Mouse (Mus musculus) midbrain, embryonic 12.5 days (tissue): ENCODE measurements around the gene Stap2. TPM values are rescaled to one million over a fixed set of nuclear protein-coding genes. Genes with fewer than 3 reads are reported as not detected.

ENCODE experiments used
- ATAC-seq: fragments of 200-750 bp; cut with Nextera tagmentation; 2 replicates; pipeline ENCODE4 v1.8.0; 2017; ENCODE audit warnings: low read depth, moderate TSS enrichment, moderate library complexity; ENCODE audit not compliant: low FRiP score
- H3K27ac ChIP-seq: fragments of 300-500 bp; sonication (generic); replicated peaks from 2 replicates; pipeline ENCODE4 v1.5.1; 2016; ENCODE audit warnings: mild to moderate bottlenecking
- H3K27me3 ChIP-seq: fragments of 300-500 bp; sonication (generic); 2 replicates; pipeline ENCODE4 v1.6.1; 2016; ENCODE audit warnings: mild to moderate bottlenecking
- H3K36me3 ChIP-seq: fragments of 300-500 bp; sonication (generic); 2 replicates; pipeline ENCODE4 v1.6.1; 2016
- H3K4me1 ChIP-seq: fragments of 300-500 bp; sonication (generic); 2 replicates; pipeline ENCODE4 v1.6.1; 2016
- H3K4me2 ChIP-seq: fragments of 300-500 bp; sonication (generic); replicated peaks from 2 replicates; pipeline ENCODE4 v1.6.1; 2016; ENCODE audit warnings: mild to moderate bottlenecking, moderate library complexity
- H3K4me3 ChIP-seq: fragments of 300-500 bp; sonication (generic); 2 replicates; pipeline ENCODE4 v1.5.1; 2016; ENCODE audit warnings: mild to moderate bottlenecking
- H3K9ac ChIP-seq: fragments of 300-500 bp; sonication (generic); replicated peaks from 2 replicates; pipeline ENCODE4 v1.6.1; 2016; ENCODE audit warnings: mild to moderate bottlenecking, moderate library complexity
- H3K9me3 ChIP-seq: fragments of 300-500 bp; sonication (generic); 2 replicates; pipeline ENCODE4 v1.6.1; 2016; ENCODE audit warnings: mild to moderate bottlenecking
- WGBS: fragments of 180-500 bp; shearing (Covaris S2); methylation state at CpG from one replicate; pipeline ENCODE4 v1.1.7; 2016; 5-methylcytosine and 5-hydroxymethylcytosine counted together
- polyA plus RNA-seq: library from polyadenylated mRNA; unstranded; fragments of >200 nt; fragmentation: Nextera tagmentation; extraction: Ambion mirVana; gene quantifications from 2 replicates; pipeline ENCODE4 v1.2.1, GENCODE M21; 2016

Stap2 gene
- 4.7 and 5.7 TPM in 2 replicates for polyA plus RNA-seq

DNA sequence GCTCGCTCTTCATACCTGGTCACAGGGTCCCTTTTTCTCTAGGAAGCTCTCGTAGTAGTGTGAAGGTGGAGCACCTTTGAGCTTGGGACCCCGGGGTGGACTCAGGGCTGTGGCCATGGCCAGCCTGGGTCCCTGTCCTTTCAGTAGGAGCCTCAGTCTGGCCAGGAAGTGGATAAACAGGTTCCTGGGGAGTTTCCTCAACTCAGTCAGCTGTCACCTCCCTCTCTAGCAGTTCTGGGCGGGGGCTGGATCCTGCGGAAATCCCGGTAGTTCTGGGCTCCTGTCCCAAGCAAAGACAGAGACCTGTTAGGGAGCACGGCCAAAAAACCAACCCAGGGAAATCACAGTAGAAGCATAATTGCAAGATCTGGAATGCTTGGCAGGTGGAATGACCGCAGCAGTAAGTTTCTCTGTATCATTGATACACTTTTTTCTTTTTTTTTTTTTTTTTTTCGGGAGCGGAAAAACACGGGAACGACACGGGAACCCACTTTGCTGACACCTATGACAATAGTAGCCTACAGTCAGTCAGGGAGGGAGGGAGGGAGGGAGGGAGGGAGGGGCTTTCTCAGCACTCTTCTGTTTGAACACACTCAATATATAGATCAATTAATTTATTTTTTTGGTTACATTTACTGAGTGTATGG is at the start of gene Stap2, which contains the start of gene Mpnd:
Stap2 (minus strand) TSS at position 170 of the 647 bp plus-strand sequence.
Mpnd (plus strand) TSS at position 297 of the 647 bp plus-strand sequence.
- Histone ChIP-seq H3K4me2 (no peak within 1 kb of the TSS), H3K27ac (no peak within 1 kb of the TSS), H3K9me3 (no peaks in the 10 kb centered on the region), H3K4me3 (no peak within 1 kb of the TSS), H3K27me3 (peaks cover 32% of the 10 kb centered on the region), H3K36me3 (0 out of 2 replicates have a peak, but pooled peaks cover 2% of the 10 kb centered on the region), H3K4me1 (peaks cover 17% of the 10 kb centered on the region), H3K9ac (0 out of 2 replicates have a peak within 1 kb of the TSS, but pooled peaks have one; percentile 34)
- no peak for ATAC-seq
- 66% methylated on average over 13 of the region's 13 CpGs for WGBS

DNA sequence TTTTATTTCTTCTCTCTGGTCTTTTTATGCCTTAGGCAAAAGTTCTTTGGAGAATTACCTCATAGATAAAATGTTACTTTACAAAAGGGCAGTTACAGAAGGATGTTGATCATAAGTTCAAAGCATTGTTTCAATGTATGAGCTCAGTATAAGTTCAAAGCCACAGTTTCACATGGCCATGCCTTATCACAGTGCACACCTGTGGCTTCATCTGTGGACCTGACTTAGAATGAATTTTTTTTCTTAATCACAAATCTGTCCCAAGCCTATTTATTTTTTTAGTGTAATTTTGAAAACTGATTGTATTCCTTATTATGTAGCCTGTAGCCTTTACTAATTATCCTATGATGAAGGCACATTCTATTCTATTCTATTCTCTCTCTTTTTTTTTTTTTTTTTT is 49.6 kb upstream of the Stap2 start:
- no peaks in the 10 kb centered on the region for H3K27me3 ChIP-seq
- H3K4me1 ChIP-seq, result no peaks in the 10 kb centered on the region
- H3K4me2 ChIP-seq, result no peak overlapping the region
- no peak overlapping the region for H3K4me3 ChIP-seq
- ATAC-seq, result no peak
- H3K27ac ChIP-seq, result no peak overlapping the region
- H3K36me3 ChIP-seq, result peaks cover 59% of the 10 kb centered on the region
- H3K9me3 ChIP-seq, result no peaks in the 10 kb centered on the region
- H3K9ac ChIP-seq, result no peak overlapping the region

DNA sequence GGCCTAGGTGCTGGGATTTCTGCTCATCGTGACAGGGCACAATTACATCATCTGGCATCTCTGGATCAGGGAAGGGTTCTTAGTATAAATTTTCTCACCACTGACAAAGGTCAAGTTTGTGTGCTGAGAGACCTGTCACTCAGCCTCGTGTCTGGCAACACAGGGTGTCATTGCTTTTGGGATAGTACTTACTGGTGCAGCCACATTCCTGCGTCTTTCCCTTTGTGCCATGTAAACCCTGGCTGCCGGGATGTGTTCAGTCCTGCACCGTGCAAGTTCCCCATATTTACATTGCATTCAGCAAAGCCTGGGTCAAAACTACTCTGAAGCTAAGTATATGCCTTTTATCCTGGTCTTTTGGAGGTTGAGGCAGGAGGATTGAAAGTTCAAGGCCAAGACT is 46.0 kb upstream of the Stap2 start:
- Histone ChIP-seq H3K4me3 (no peak overlapping the region), H3K36me3 (peaks cover 56% of the 10 kb centered on the region), H3K4me1 (no peaks in the 10 kb centered on the region), H3K27me3 (no peaks in the 10 kb centered on the region), H3K4me2 (no peak overlapping the region), H3K9me3 (no peaks in the 10 kb centered on the region), H3K27ac (no peak overlapping the region), H3K9ac (no peak overlapping the region)
- WGBS, result 88% methylated on average over 5 of the region's 5 CpGs
- ATAC-seq, result no peak

DNA sequence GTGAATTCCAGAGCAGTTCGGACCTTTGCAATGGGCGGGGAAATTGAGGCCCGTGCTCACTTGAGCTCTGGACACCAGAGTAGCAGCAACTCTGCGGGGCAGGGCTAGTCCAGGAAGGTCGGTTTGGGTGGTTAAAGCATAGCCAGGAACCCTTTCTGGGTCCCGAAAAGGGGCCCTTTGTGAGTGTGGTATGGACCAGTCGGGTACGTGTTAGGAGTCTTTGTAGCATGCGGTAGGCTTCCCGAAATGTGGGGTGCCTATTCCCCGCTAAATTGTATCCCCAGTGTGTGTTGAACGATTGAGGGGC is 35.4 kb upstream of the Stap2 start:
- peak overlapping the region; percentile 87 for H3K4me3 ChIP-seq
- no peaks in the 10 kb centered on the region for H3K9me3 ChIP-seq
- H3K27ac ChIP-seq, result 0 out of 2 replicates have a peak overlapping the region, but pooled peaks have one; percentile 75
- H3K27me3 ChIP-seq, result no peaks in the 10 kb centered on the region
- peak overlapping the region; percentile 84 for H3K9ac ChIP-seq
- peaks cover 22% of the 10 kb centered on the region for H3K36me3 ChIP-seq
- ATAC-seq, result no peak
- H3K4me1 ChIP-seq, result peaks cover 24% of the 10 kb centered on the region
- 2% methylated on average over 12 of the region's 12 CpGs for WGBS
- peak overlapping the region; percentile 93 for H3K4me2 ChIP-seq

DNA sequence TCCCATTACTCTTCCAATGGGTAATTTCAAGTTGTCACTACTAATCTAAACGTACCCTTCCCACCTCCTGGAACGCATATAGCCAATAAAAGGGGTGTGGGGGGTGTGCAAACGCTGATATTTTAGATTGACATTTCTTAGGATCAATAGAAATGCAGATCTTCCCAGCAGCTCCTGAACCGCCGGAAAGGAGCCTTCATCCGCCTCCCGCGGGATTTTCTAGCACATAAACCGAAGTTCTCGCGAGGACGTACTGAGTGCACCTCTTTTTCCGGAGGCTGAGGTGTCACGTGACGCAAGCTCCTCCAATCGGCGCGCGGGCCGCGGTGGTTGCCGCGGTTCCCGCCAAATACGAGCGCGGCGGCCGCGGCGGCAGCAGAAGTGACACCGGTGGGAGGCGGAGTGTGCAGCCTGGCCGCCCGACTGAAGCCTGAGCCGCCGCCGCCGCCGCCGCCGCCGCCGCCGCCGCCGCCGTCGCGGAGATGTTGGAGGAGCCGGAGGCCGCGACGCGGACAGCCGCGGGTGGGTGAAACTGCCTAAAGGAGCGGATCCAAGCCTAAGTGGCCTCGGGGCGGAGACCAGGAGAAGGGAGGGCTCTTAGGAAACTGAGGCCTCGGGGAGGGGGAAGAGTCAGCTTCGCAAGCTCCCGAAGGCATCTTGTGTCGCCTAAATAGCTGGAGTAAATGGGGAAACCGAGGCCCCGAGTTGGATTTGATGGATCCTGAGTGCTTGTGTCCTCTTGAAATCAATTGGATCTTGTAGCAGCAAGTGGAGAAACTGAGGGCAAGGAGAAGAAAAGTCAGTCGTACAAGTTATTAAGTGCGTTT is 34.9 kb upstream of the Stap2 start, which contains the start of gene Chaf1a:
Chaf1a (plus strand) TSS at position 410 of the 827 bp plus-strand sequence.
- Histone ChIP-seq H3K4me3 (peak within 1 kb of the TSS; percentile 87), H3K27me3 (no peaks in the 10 kb centered on the region), H3K4me1 (peaks cover 30% of the 10 kb centered on the region), H3K4me2 (peak within 1 kb of the TSS; percentile 93), H3K36me3 (peaks cover 18% of the 10 kb centered on the region; the same call in 1 of the 2 replicates), H3K9me3 (no peaks in the 10 kb centered on the region), H3K27ac (peak within 1 kb of the TSS; percentile 75), H3K9ac (peak within 1 kb of the TSS; percentile 84)
- ATAC-seq, result peak; percentile 84
- WGBS, result under 1% methylated on average over 68 of the region's 68 CpGs

DNA sequence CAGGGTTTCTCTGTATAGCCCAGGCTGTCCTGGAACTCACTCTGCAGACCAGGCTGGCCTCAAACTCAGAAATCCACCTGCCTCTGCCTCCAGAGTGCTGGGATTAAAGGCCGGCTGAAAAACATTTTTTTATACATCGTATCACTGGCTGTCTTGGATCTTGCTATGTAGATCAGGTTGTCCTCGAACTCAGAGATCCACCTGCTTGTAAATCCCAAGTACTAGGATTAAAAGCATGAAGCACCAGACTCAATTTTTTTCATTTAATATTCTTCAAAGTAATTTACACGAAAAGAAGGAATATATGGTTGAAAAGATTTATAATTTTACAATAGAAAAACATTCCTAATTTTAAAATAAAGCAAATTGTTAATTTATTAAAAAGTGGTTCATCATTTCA is 34.0 kb upstream of the Stap2 start:
- peak overlapping the region; percentile 93 for H3K4me2 ChIP-seq
- H3K27ac ChIP-seq, result no peak overlapping the region
- H3K4me1 ChIP-seq, result peaks cover 37% of the 10 kb centered on the region

DNA sequence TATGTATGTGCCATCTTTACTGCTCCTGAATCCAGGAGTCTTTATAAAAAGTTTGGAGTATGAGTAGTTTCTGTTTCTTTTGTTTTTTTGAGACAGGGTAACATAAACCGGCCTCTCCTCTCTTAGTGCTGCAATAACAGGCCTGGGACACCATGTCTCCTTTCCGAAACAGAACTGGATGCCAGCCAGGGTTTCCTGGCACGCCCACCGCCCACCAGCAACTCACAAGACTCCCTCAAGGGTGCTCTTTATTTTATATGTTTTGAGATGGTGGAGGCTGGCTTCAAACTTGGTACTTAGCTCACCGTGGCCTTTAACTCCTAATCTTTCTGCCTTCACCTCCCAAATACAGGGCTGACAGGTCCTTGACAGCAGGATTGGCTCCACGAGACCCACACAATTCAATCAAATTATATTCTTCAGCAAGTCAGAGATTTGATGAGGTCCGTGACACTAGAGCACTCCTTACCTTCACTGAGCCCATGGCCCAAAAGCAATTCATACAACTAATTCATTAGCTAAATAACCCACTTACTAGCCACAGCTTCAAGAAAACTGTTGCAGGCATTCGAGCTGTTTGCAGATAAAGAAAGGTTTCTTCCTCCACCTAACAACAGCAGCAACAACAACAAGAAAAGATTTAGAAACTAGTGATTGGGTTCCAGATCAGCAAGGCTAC is 33.3 kb upstream of the Stap2 start:
- 89% methylated on average over 8 of the region's 8 CpGs for WGBS
- H3K4me1 ChIP-seq, result peaks cover 42% of the 10 kb centered on the region
- no peaks in the 10 kb centered on the region for H3K9me3 ChIP-seq
- no peaks in the 10 kb centered on the region for H3K27me3 ChIP-seq
- no peak for ATAC-seq
- H3K4me3 ChIP-seq, result no peak overlapping the region
- H3K36me3 ChIP-seq, result peaks cover 14% of the 10 kb centered on the region
- H3K9ac ChIP-seq, result no peak overlapping the region
- H3K4me2 ChIP-seq, result no peak overlapping the region
- H3K27ac ChIP-seq, result no peak overlapping the region

More for the DNA sequence above, 34.0 kb upstream of the Stap2 start:
- Histone ChIP-seq H3K36me3 (peaks cover 14% of the 10 kb centered on the region), H3K27me3 (no peaks in the 10 kb centered on the region), H3K4me3 (peak overlapping the region; percentile 87; the same call in 1 of the 2 replicates), H3K9me3 (no peaks in the 10 kb centered on the region), H3K9ac (no peak overlapping the region)
- WGBS, result 74% methylated on average over 4 of the region's 4 CpGs
- no peak for ATAC-seq

DNA sequence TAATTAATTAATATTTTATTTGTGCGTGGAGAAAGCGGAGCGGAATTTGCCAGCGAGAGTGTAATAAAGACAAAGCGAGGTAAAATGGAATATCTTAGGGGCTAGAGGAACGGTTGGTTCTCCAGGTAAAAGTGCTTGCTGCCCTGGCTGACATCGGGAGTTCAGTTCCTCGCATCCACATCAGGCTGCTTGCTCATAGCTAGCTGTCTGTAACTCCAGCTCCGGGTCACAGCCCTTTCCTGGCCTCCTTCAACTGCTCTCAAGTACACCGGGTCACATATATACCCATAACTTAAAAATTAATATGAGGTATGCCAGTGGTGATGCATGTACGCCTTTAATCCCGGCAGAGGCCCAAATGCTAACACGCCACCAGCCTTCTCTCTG is 31.5 kb upstream of the Stap2 start:
- peaks cover 41% of the 10 kb centered on the region for H3K4me1 ChIP-seq
- peak overlapping the region; percentile 85; the same call in 1 of the 2 replicates for H3K4me3 ChIP-seq
- H3K36me3 ChIP-seq, result peaks cover 26% of the 10 kb centered on the region
- 37% methylated on average over 13 of the region's 13 CpGs for WGBS
- H3K9ac ChIP-seq, result no peak overlapping the region; the same call in 1 of the 2 replicates
- no peak overlapping the region for H3K27ac ChIP-seq
- peak overlapping the region; percentile 67 for H3K4me2 ChIP-seq
- H3K9me3 ChIP-seq, result no peaks in the 10 kb centered on the region
- ATAC-seq, result peak; percentile 25
- no peaks in the 10 kb centered on the region for H3K27me3 ChIP-seq

DNA sequence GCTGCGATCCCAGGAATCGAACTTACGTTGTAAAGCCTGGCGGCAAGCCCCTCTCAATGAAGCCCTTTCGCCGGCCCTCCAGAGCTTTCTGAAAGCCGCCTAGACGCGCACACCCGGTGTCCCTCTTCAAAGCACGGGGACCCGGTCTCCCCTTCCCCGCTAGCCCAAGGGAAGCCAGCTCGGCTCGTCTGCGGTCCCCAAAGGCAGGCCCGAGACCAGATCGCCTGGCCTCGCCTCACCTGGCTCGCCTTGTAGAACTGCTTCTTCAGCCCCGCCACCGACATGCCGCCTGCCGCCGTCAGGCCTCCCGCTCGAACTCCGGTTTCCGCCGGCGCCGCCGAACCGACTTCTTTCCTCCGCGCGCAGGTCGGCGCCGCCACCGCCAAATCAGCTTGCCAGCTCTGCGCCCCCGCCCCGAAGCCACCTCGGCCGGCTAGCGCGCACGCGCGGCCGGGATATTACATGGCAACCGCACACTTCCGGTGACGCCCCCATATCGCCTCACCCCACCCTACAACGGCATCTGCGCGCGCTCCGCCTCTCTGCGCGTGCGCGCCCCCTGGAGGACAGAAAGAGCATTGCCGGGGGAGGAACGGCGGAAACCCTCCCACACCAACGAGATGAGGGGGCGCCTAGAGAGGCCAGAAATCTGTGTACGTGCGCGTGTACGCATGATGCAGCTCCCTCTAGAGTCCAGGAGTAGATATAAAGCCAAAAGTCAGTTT is 31.0 kb upstream of the Stap2 start, which contains the start of gene Sh3gl1:
Sh3gl1 (minus strand) TSS at position 460 of the 725 bp plus-strand sequence.
- under 1% methylated on average over 74 of the region's 74 CpGs for WGBS
- Histone ChIP-seq H3K27ac (peak within 1 kb of the TSS; percentile 90), H3K36me3 (peaks cover 26% of the 10 kb centered on the region), H3K4me1 (peaks cover 36% of the 10 kb centered on the region), H3K9ac (peak within 1 kb of the TSS; percentile 87), H3K27me3 (no peaks in the 10 kb centered on the region), H3K4me2 (peak within 1 kb of the TSS; percentile 67), H3K9me3 (no peaks in the 10 kb centered on the region), H3K4me3 (peak within 1 kb of the TSS; percentile 85)
- ATAC-seq, result peak; percentile 90

DNA sequence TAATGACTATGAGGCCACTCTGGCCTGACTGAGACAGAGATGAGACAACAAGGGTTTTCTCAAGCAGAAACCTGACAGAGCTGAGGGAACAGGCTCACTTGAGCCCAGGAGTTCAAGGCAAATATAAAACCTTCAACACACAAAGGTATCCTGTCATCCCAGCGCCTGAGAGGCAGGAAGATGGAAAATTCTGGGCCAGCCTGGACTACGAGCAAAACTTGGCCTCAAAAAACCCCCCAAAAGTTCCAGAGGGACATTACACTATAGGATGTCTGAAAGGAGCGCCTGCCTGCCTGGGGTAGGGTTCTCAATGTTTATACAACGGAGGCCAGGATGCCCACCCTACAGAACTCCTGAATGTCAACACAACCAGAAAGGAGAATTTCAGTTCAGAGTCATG is 29.8 kb upstream of the Stap2 start:
- whole genome bisulfite sequencing, result 81% methylated on average over 4 of the region's 4 CpGs
- Histone ChIP-seq H3K27ac (no peak overlapping the region), H3K4me3 (peak overlapping the region; percentile 85), H3K4me1 (peaks cover 26% of the 10 kb centered on the region), H3K4me2 (peak overlapping the region; percentile 67), H3K9ac (peak overlapping the region; percentile 87), H3K27me3 (no peaks in the 10 kb centered on the region), H3K36me3 (peaks cover 26% of the 10 kb centered on the region), H3K9me3 (no peaks in the 10 kb centered on the region)
- ATAC-seq, result no peak

DNA sequence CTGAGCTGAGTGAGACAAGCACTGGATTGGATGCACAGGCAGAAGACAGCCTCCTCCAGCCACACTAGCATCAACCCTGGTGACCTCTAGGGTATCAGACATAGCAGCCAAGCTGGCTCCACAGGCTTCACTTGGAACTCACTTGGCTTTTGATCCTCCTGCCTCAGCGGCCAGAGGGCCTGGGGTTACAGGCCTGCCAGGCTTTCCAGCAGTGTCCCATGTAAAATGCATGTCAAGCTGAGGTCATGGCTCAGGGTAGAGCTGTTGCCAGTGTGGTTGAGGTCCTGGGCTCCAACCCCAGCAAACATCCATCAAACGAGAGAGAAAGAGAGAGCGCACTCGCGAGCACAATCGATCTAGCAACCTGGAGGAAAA is 29.3 kb upstream of the Stap2 start:
- Histone ChIP-seq H3K4me3 (no peak overlapping the region), H3K36me3 (peaks cover 28% of the 10 kb centered on the region), H3K27ac (no peak overlapping the region)

More for the DNA sequence above, 29.3 kb upstream of the Stap2 start:
- 97% methylated on average over 6 of the region's 6 CpGs for WGBS
- Histone ChIP-seq H3K4me2 (0 out of 2 replicates have a peak overlapping the region, but pooled peaks have one; percentile 2), H3K27me3 (no peaks in the 10 kb centered on the region), H3K9ac (peak overlapping the region; percentile 87; the same call in 1 of the 2 replicates), H3K9me3 (no peaks in the 10 kb centered on the region), H3K4me1 (peaks cover 26% of the 10 kb centered on the region)
- no peak for ATAC-seq
